Mouse (Mus musculus) liver, embryonic 16.5 days (tissue): ENCODE measurements around the gene Xpo1. TPM values are rescaled to one million over a fixed set of nuclear protein-coding genes. Genes with fewer than 3 reads are reported as not detected.

ENCODE experiments used
- ATAC-seq: fragments of 200-750 bp; cut with Nextera tagmentation; 2 replicates; pipeline ENCODE4 v1.8.0; 2017; ENCODE audit warnings: low read depth, mild to moderate bottlenecking, moderate number of reproducible peaks, moderate library complexity
- H3K27ac ChIP-seq: fragments of 300-500 bp; sonication (generic); 2 replicates; pipeline ENCODE4 v1.5.1; 2014; ENCODE audit warnings: mild to moderate bottlenecking, low read length
- H3K27me3 ChIP-seq: fragments of 300-500 bp; sonication (generic); 2 replicates; pipeline ENCODE4 v1.6.1; 2014; ENCODE audit warnings: low read depth, low read length, mixed read lengths; ENCODE audit not compliant: control insufficient read depth, insufficient read depth
- H3K36me3 ChIP-seq: fragments of 300-500 bp; sonication (generic); 2 replicates; pipeline ENCODE4 v1.6.1; 2014; ENCODE audit warnings: mild to moderate bottlenecking; ENCODE audit not compliant: control insufficient read depth, insufficient read depth
- H3K4me1 ChIP-seq: fragments of 300-500 bp; sonication (generic); 2 replicates; pipeline ENCODE4 v1.6.1; 2014; ENCODE audit warnings: low read depth, low read length, mixed read lengths; ENCODE audit not compliant: control insufficient read depth
- H3K4me2 ChIP-seq: fragments of 300-500 bp; sonication (generic); 2 replicates; pipeline ENCODE4 v1.6.1; 2014; ENCODE audit warnings: low read depth, low read length, mixed read lengths
- H3K4me3 ChIP-seq: fragments of 300-500 bp; sonication (generic); 2 replicates; pipeline ENCODE4 v1.5.1; 2014; ENCODE audit warnings: low read depth, mild to moderate bottlenecking, low read length
- H3K9ac ChIP-seq: fragments of 300-500 bp; sonication (generic); 2 replicates; pipeline ENCODE4 v1.6.1; 2014; ENCODE audit warnings: low read depth, low read length
- H3K9me3 ChIP-seq: fragments of 300-500 bp; sonication (generic); replicated peaks from 2 replicates; pipeline ENCODE4 v1.6.1; 2016; ENCODE audit warnings: low read length; ENCODE audit not compliant: control insufficient read depth
- WGBS: fragments of 180-500 bp; shearing (Covaris S2); extraction: QIAGEN DNeasy Blood & Tissue Kit; methylation state at CpG from one replicate; pipeline ENCODE4 v1.1.7; 2014; ENCODE audit not compliant: insufficient replicate concordance; 5-methylcytosine and 5-hydroxymethylcytosine counted together
- polyA plus RNA-seq: library from polyadenylated mRNA; unstranded; fragments of >200 nt; fragmentation: Nextera tagmentation; extraction: Ambion mirVana; gene quantifications from 2 replicates; pipeline ENCODE4 v1.2.1, GENCODE M21; 2015

Xpo1 gene
- polyA plus RNA-seq, 1 experiment from 2014 or later, result 33.0 TPM

GRCm38 (mm10) chr11:23306764-23307565 lies 51.1 kb downstream of the Xpo1 start, which contains the start of gene Usp34:
Gene Usp34 (plus strand): TSS chr11:23306895.
- H3K4me2 ChIP-seq, result peak within 1 kb of the TSS; percentile 74
- WGBS, result under 1% methylated on average over 35 of the region's 80 CpGs
- no peaks in the 10 kb centered on the region for H3K27me3 ChIP-seq
- ATAC-seq, result peak; percentile 59
- H3K9ac ChIP-seq, result peak within 1 kb of the TSS; percentile 98
- H3K36me3 ChIP-seq, result no peaks in the 10 kb centered on the region
- H3K4me1 ChIP-seq, result peaks cover 22% of the 10 kb centered on the region
- no peaks in the 10 kb centered on the region for H3K9me3 ChIP-seq
- H3K4me3 ChIP-seq, result peak within 1 kb of the TSS; percentile 94
- peak within 1 kb of the TSS; percentile 99 for H3K27ac ChIP-seq

GRCm38 (mm10) chr11:23307566-23307920 lies 51.7 kb downstream of the Xpo1 start:
- Histone ChIP-seq H3K36me3 (no peaks in the 10 kb centered on the region), H3K4me1 (peaks cover 27% of the 10 kb centered on the region), H3K9ac (peak overlapping the region; percentile 97), H3K9me3 (no peaks in the 10 kb centered on the region), H3K27me3 (no peaks in the 10 kb centered on the region), H3K27ac (peak overlapping the region; percentile 99), H3K4me3 (peak overlapping the region; percentile 94), H3K4me2 (peak overlapping the region; percentile 74)
- no peak for ATAC-seq
- WGBS, result 2% methylated on average over 6 of the region's 6 CpGs

DNA sequence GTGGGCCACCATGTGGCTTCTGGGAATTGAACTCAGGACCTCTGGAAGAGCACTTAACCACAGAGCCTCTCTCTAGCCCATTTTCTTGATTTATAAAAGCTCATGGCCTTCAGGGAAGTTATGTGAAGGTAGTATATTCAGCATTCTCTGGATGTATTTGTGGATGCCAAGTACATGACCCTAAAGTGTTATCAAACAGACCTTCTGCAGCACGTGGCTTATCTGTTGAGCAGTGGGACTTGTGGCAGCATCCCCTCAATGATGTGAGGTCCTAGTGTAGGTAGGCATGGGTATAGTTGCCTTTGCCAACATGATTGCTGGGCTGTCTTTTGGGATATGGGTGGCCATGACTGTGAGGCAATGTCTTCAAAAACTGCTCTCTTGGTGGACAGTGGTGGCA lies 57.7 kb downstream of the Xpo1 start:
- H3K9ac ChIP-seq, result no peak overlapping the region
- peaks cover 37% of the 10 kb centered on the region for H3K4me1 ChIP-seq
- peak overlapping the region; percentile 31; the same call in 1 of the 2 replicates for H3K27ac ChIP-seq
- no peak overlapping the region for H3K4me3 ChIP-seq
- ATAC-seq, result peak; percentile 87
- no peaks in the 10 kb centered on the region for H3K9me3 ChIP-seq
- 12% methylated on average over 1 of the region's 1 CpGs for WGBS
- no peaks in the 10 kb centered on the region for H3K27me3 ChIP-seq
- H3K4me2 ChIP-seq, result no peak overlapping the region
- no peaks in the 10 kb centered on the region for H3K36me3 ChIP-seq

DNA sequence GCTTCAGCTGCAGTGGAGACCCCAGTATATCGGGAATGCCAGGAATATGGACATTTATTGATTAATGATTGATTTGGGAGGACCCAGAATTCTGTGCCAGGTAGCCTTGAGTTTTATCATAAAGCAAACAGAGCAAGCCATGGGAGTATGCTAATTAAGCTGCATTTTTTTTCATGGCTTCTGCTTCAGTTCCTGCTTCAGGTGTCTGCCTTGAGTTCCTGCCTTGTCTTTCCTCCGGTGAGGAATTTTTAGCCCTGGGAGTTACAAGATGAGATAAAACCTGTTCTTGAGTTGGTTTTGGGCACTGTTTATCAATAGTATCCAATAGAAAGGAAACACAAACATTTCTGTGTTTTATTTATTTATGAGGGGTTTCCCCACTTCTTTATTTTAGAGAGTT lies 73.6 kb downstream of the Xpo1 start:
- 83% methylated on average over 2 of the region's 2 CpGs for WGBS
- Histone ChIP-seq H3K27me3 (no peaks in the 10 kb centered on the region), H3K4me3 (no peak overlapping the region), H3K36me3 (no peaks in the 10 kb centered on the region; the same call in 1 of the 2 replicates), H3K9me3 (no peaks in the 10 kb centered on the region), H3K4me1 (no peaks in the 10 kb centered on the region), H3K27ac (no peak overlapping the region), H3K4me2 (no peak overlapping the region), H3K9ac (no peak overlapping the region)
- no peak for ATAC-seq

GRCm38 (mm10) chr11:23332136-23332535 lies 76.3 kb downstream of the Xpo1 start:
- Histone ChIP-seq H3K4me3 (no peak overlapping the region), H3K4me1 (no peaks in the 10 kb centered on the region), H3K9me3 (no peaks in the 10 kb centered on the region), H3K27ac (no peak overlapping the region), H3K27me3 (no peaks in the 10 kb centered on the region), H3K36me3 (no peaks in the 10 kb centered on the region; the same call in 1 of the 2 replicates), H3K9ac (no peak overlapping the region), H3K4me2 (no peak overlapping the region)
- 65% methylated on average over 3 of the region's 3 CpGs for WGBS
- no peak for ATAC-seq

DNA sequence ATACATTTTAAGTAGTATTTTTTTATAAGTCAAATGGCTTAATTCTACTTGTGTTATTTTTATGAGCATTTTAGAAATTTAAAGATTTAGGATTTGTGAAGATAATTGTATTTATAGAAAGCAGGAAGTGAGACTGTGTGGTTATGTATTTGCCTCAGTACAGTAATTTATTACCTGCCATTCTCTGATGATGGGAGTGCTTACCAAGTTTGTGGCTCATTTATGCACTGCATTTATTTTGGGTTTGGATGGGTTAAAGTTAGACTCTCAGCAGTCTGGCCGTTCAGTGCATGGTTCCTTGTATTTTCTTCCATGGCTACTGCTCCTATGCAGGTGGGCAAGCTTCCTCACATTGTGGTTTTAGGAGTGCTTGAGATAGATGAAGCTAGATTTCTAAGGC lies 79.3 kb downstream of the Xpo1 start:
- H3K4me2 ChIP-seq, result no peak overlapping the region
- H3K36me3 ChIP-seq, result no peaks in the 10 kb centered on the region; the same call in 1 of the 2 replicates
- H3K27ac ChIP-seq, result no peak overlapping the region
- no peaks in the 10 kb centered on the region for H3K27me3 ChIP-seq
- no peak overlapping the region for H3K9ac ChIP-seq
- H3K9me3 ChIP-seq, result no peaks in the 10 kb centered on the region
- no peak overlapping the region for H3K4me3 ChIP-seq
- 55% methylated on average over 1 of the region's 1 CpGs for WGBS
- H3K4me1 ChIP-seq, result no peaks in the 10 kb centered on the region
- no peak for ATAC-seq

Other genes with a start within 250 kb of the Xpo1 start
- 0.81 and 1.4 TPM in 2 replicates for gene Fam161a, start 248.5 kb upstream of the Xpo1 start, polyA plus RNA-seq
- gene Usp34, start 50.9 kb downstream of the Xpo1 start, polyA plus RNA-seq, result 6.4 and 7.3 TPM in 2 replicates
- gene Ahsa2, start 242.0 kb downstream of the Xpo1 start, polyA plus RNA-seq, result 23.7 and 25.5 TPM in 2 replicates